Mouse (Mus musculus) 3T3-L1 (cell line): ENCODE results near the gene Gm49661.
A peak's percentile ranks its signal among the peaks of the same experiment; 100 is the strongest.

Experiments used
- DNase-seq: peaks from one replicate; pipeline ENCODE4 v3.0.0-alpha.2; 2015; ENCODE audit warnings: low read depth, low spot score

Gene Gm49661

GRCm38 (mm10) chr8:84934860-84935259, 34.4 kb downstream of the Gm49661 start:
- no peak for DNase-seq

GRCm38 (mm10) chr8:84933767-84934559, 35.3 kb downstream of the Gm49661 start:
- no peak for DNase-seq

GRCm38 (mm10) chr8:84930582-84930981, 38.7 kb downstream of the Gm49661 start:
- DNase-seq = no peak

GRCm38 (mm10) chr8:84928456-84929306, 40.6 kb downstream of the Gm49661 start:
- peak; percentile 72 for DNase-seq

GRCm38 (mm10) chr8:84927513-84927912, 41.7 kb downstream of the Gm49661 start:
- no peak for DNase-seq

- no peak for DNase-seq
Observed at GRCm38 (mm10) chr8:84925557-84925956, 43.7 kb downstream of the Gm49661 start.

GRCm38 (mm10) chr8:84921596-84921995, 47.6 kb downstream of the Gm49661 start:
- peak; percentile 92 for DNase-seq

- no peak for DNase-seq
Observed at GRCm38 (mm10) chr8:84918646-84919045, 50.6 kb downstream of the Gm49661 start.

- DNase-seq = no peak
Observed at GRCm38 (mm10) chr8:84917781-84918180, 51.5 kb downstream of the Gm49661 start.
